12 mouse cellular contexts compared by ENCODE assay signal in genomic region chr8:120686051-120686450, GRCm38 (mm10). TPM values are rescaled to one million over a fixed set of nuclear protein-coding genes. Genes with fewer than 3 reads are reported as not detected.
DNase-seq lines count a peak whose midpoint lies in the region; ATAC-seq and TF ChIP-seq lines count a peak whose summit lies in the region.
"Had no signal": no experiment of that assay in that cellular context is flagged by ENCODE, and none has a peak within 500 bp of the region (broad histone marks: within the 10 kb centered on the region; RNA-seq: fewer than 3 reads in every experiment).

No protein-coding gene starts in this region.

- no peak overlapping the region for H3K9ac ChIP-seq in liver, embryonic 15.5 days
- H3K9ac ChIP-seq: midbrain, embryonic 15.5 days had no signal

- H3K4me1 ChIP-seq in testis, adult 2 months (ENCODE audit: control insufficient read depth, insufficient read depth, low read length) = no peaks in the 10 kb centered on the region
- peaks cover 17% of the 10 kb centered on the region for H3K4me1 ChIP-seq in liver, embryonic 15.5 days (replicated peaks)
- peaks cover 28% of the 10 kb centered on the region for H3K4me1 ChIP-seq in small intestine, adult 2 months (ENCODE audit: control insufficient read depth, insufficient read depth, insufficient read length, low read length)
- H3K4me1 ChIP-seq: midbrain, embryonic 15.5 days had no signal

- H3K27ac ChIP-seq in testis, adult 2 months (ENCODE audit: control insufficient read depth, insufficient read depth, low read depth, low read length) = peak overlapping the region; percentile 69; the same call in 1 of the 2 replicates
- H3K27ac ChIP-seq in liver, embryonic 15.5 days (replicated peaks) = peak overlapping the region; percentile 57; the same call in 1 of the 2 replicates
- H3K27ac ChIP-seq in small intestine, adult 2 months (ENCODE audit: insufficient read depth, low read depth, low read length) = 0 out of 2 replicates have a peak overlapping the region, but pooled peaks have one; percentile 26
- H3K27ac ChIP-seq: hindbrain, embryonic 13.5 days; midbrain, embryonic 15.5 days had no signal

- H3K36me3 ChIP-seq in testis, adult 2 months (ENCODE audit: control insufficient read depth, insufficient read depth, low read length) = no peaks in the 10 kb centered on the region
- H3K36me3 ChIP-seq in liver, embryonic 15.5 days (replicated peaks) = no peaks in the 10 kb centered on the region
- no peaks in the 10 kb centered on the region for H3K36me3 ChIP-seq in small intestine, adult 2 months (ENCODE audit: control insufficient read depth, insufficient read depth, low read length)
- H3K36me3 ChIP-seq: hindbrain, embryonic 13.5 days; midbrain, embryonic 15.5 days had no signal

- WGBS in liver, embryonic 15.5 days (ENCODE audit: insufficient replicate concordance) = 37% methylated on average over 13 of the region's 13 CpGs
- 78% methylated on average over 13 of the region's 13 CpGs for WGBS in small intestine, adult 2 months

- TF ChIP-seq CTCF in testis, adult 2 months (IDR thresholded peaks at IDR 0.05; ENCODE audit: control insufficient read depth, insufficient read depth, insufficient replicate concordance, low read depth, low read length) = no peak
- TF ChIP-seq CTCF in small intestine, adult 2 months (IDR thresholded peaks at IDR 0.05; ENCODE audit: extremely low read depth, insufficient read length, insufficient replicate concordance, low read depth, low read length) = no peak

- no peaks in the 10 kb centered on the region for H3K9me3 ChIP-seq in liver, embryonic 15.5 days (replicated peaks)
- H3K9me3 ChIP-seq: hindbrain, embryonic 13.5 days; midbrain, embryonic 15.5 days had no signal

- DNase-seq in heart, adult 18-20 months = peak; percentile 60 to 83
- DNase-seq in heart, postnatal 4 days = no peak
- DNase-seq in testis, postnatal 10 days (ENCODE audit: low spot score) = no peak
- no peak for DNase-seq in cerebellum, postnatal 25 days
- no peak for DNase-seq in MN1 (ENCODE audit: low spot score)
- DNase-seq: right cerebral cortex, adult 18-20 months had no signal

- no peak overlapping the region for H3K4me3 ChIP-seq in testis, adult 2 months (ENCODE audit: control insufficient read depth, low read depth, low read length)
- no peak overlapping the region for H3K4me3 ChIP-seq in liver, embryonic 15.5 days (replicated peaks)
- no peak overlapping the region for H3K4me3 ChIP-seq in small intestine, adult 2 months (ENCODE audit: low read depth, low read length)
- H3K4me3 ChIP-seq: hindbrain, embryonic 13.5 days; midbrain, embryonic 15.5 days had no signal

- TF ChIP-seq POLR2A in testis, adult 2 months (IDR thresholded peaks at IDR 0.05; ENCODE audit: control insufficient read depth, low read depth, low read length) = no peak
- no peak for TF ChIP-seq POLR2A in small intestine, adult 2 months (IDR thresholded peaks at IDR 0.05; ENCODE audit: low read depth, low read length)

- H3K27me3 ChIP-seq in testis, adult 2 months (ENCODE audit: control insufficient read depth, insufficient read depth, low read length) = no peaks in the 10 kb centered on the region
- peaks cover 16% of the 10 kb centered on the region for H3K27me3 ChIP-seq in liver, embryonic 15.5 days
- H3K27me3 ChIP-seq in small intestine, adult 2 months (ENCODE audit: control insufficient read depth, insufficient read depth, low read length) = no peaks in the 10 kb centered on the region
- H3K27me3 ChIP-seq: midbrain, embryonic 15.5 days had no signal

- ATAC-seq in liver, embryonic 15.5 days (ENCODE audit: insufficient read depth) = peak; percentile 37
- ATAC-seq: forebrain, embryonic 14.5 days; midbrain, embryonic 15.5 days had no signal

- no peak overlapping the region for H3K4me2 ChIP-seq in liver, embryonic 15.5 days
- H3K4me2 ChIP-seq: hindbrain, embryonic 13.5 days; midbrain, embryonic 15.5 days had no signal

RNA-seq across cellular contexts. Expression of gene Emc8, which starts 17.7 kb away (rescaled TPM):
- 10 to 100 TPM; 42.7 to 46.4 TPM for total RNA-seq in heart, adult 18-20 months (2021)
- total RNA-seq in heart, postnatal 4 days (2021) = 10 to 100 TPM; 78.7 to 82.4 TPM
- polyA plus RNA-seq in testis, adult 2 months (2012; rRNA removed) = 29.4 and 38.1 TPM in 2 replicates
- 100 and 104 TPM in 2 replicates for polyA plus RNA-seq in liver, embryonic 15.5 days (2015; fragmentation: Nextera tagmentation; extraction: Ambion mirVana)
- polyA plus RNA-seq in small intestine, adult 2 months (2012; rRNA removed) = 65.0 and 109 TPM in 2 replicates

RNA-seq across cellular contexts. Expression of gene Cox4i1, which starts 18.0 kb away (rescaled TPM):
- total RNA-seq in heart, adult 18-20 months (2021) = 1,000 to 10,000 TPM; 4,737 to 4,778 TPM
- total RNA-seq in heart, postnatal 4 days (2021) = 1,000 to 10,000 TPM; 2,981 to 3,274 TPM
- 803 and 957 TPM in 2 replicates for polyA plus RNA-seq in testis, adult 2 months (2012; rRNA removed)
- polyA plus RNA-seq in liver, embryonic 15.5 days (2015; fragmentation: Nextera tagmentation; extraction: Ambion mirVana) = 638 and 673 TPM in 2 replicates
- polyA plus RNA-seq in small intestine, adult 2 months (2012; rRNA removed) = 631 and 1,064 TPM in 2 replicates

RNA-seq across cellular contexts. Expression of gene Gm27021, which starts 18.2 kb away (rescaled TPM):
- not detected for total RNA-seq in heart, adult 18-20 months (2021)
- not detected for total RNA-seq in heart, postnatal 4 days (2021)
- polyA plus RNA-seq in testis, adult 2 months (2012; rRNA removed) = 0.57 and 0.59 TPM in 2 replicates
- polyA plus RNA-seq in liver, embryonic 15.5 days (2015; fragmentation: Nextera tagmentation; extraction: Ambion mirVana) = 0.35 and 0.64 TPM in 2 replicates
- polyA plus RNA-seq in small intestine, adult 2 months (2012; rRNA removed) = 11.4 TPM in 1 of 2 replicates, not detected in the other

RNA-seq across cellular contexts. Expression of gene 1190005I06Rik, which starts 38.6 kb away (rescaled TPM):
- 1 to 10 TPM; 5.6 to 6.3 TPM for total RNA-seq in heart, adult 18-20 months (2021)
- 1 to 10 TPM; 7.5 to 9.3 TPM for total RNA-seq in heart, postnatal 4 days (2021)
- polyA plus RNA-seq in testis, adult 2 months (2012; rRNA removed) = 10.4 and 10.9 TPM in 2 replicates
- polyA plus RNA-seq in liver, embryonic 15.5 days (2015; fragmentation: Nextera tagmentation; extraction: Ambion mirVana) = 0.92 and 1.2 TPM in 2 replicates
- 1.6 and 3.6 TPM in 2 replicates for polyA plus RNA-seq in small intestine, adult 2 months (2012; rRNA removed)

RNA-seq across cellular contexts. Expression of gene Irf8, which starts 50.1 kb away (rescaled TPM):
- total RNA-seq in heart, adult 18-20 months (2021) = 1 to 10 TPM; 4.8 to 6.9 TPM
- 1 to 10 TPM; 8.4 to 9.7 TPM for total RNA-seq in heart, postnatal 4 days (2021)
- 2.9 and 3.4 TPM in 2 replicates for polyA plus RNA-seq in testis, adult 2 months (2012; rRNA removed)
- 17.4 and 18.8 TPM in 2 replicates for polyA plus RNA-seq in liver, embryonic 15.5 days (2015; fragmentation: Nextera tagmentation; extraction: Ambion mirVana)
- 48.7 and 124 TPM in 2 replicates for polyA plus RNA-seq in small intestine, adult 2 months (2012; rRNA removed)

Comparison
In these comparisons a context has a peak if more than half of its experiments do, and no peak if none do; other contexts are left out.
1. DNase-seq: peak in heart, adult 18-20 months (2 of 2); none in heart, postnatal 4 days (single experiment), testis, postnatal 10 days (single experiment), cerebellum, postnatal 25 days (0 of 2) and MN1 (single experiment).
2. Peak in every context shown above with its lines, with median percentiles within 50 percentile points of each other: H3K27ac ChIP-seq.